Mouse (Mus musculus) liver, embryonic 14.5 days (tissue): ENCODE measurements around the gene Fmnl2. TPM values are rescaled to one million over a fixed set of nuclear protein-coding genes. Genes with fewer than 3 reads are reported as not detected.

Experiments
- ATAC-seq: fragments of 200-750 bp; cut with Nextera tagmentation; 2 replicates; pipeline ENCODE4 v1.8.0; 2017; ENCODE audit warnings: moderate number of reproducible peaks, mild to moderate bottlenecking, moderate library complexity; ENCODE audit not compliant: insufficient read depth
- DNase-seq, 3 experiments: peaks; one replicate each; pipeline ENCODE4 v3.0.0-alpha.2; 2012 to 2013; ENCODE audit warnings: low read depth in 3 of 3, low spot score in 3 of 3
- H3K27ac ChIP-seq: fragments of 300-500 bp; sonication (generic); 2 replicates; pipeline ENCODE4 v1.5.1; 2014; ENCODE audit warnings: moderate library complexity, mild to moderate bottlenecking, control low read depth, inconsistent platforms
- H3K27me3 ChIP-seq: fragments of 300-500 bp; sonication (generic); 2 replicates; pipeline ENCODE4 v1.6.1; 2014; ENCODE audit warnings: mild to moderate bottlenecking, low read length, moderate library complexity; ENCODE audit not compliant: control insufficient read depth, insufficient read depth
- H3K36me3 ChIP-seq: fragments of 300-500 bp; sonication (generic); replicated peaks from 2 replicates; pipeline ENCODE4 v1.6.1; 2014; ENCODE audit warnings: low read depth; ENCODE audit not compliant: control insufficient read depth, insufficient read depth
- H3K4me1 ChIP-seq, 2 experiments: fragments of 200-500 bp in 1 of 2; fragments of 300-500 bp in 1 of 2; sonication (generic) in 1 of 2; replicated peaks; 2 replicates each; pipeline ENCODE4 v1.6.1; 2012 to 2014; ENCODE audit warnings: antibody characterized with exemption in 1 of 2, inconsistent platforms in 1 of 2, low read length in 1 of 2; ENCODE audit not compliant: control insufficient read depth in 2 of 2, insufficient read depth in 2 of 2
- H3K4me2 ChIP-seq: fragments of 300-500 bp; sonication (generic); 2 replicates; pipeline ENCODE4 v1.6.1; 2014; ENCODE audit warnings: low read depth, mild to moderate bottlenecking, control low read depth, moderate library complexity
- H3K4me3 ChIP-seq, 2 experiments: fragments of 200-500 bp in 1 of 2; fragments of 300-500 bp in 1 of 2; sonication (generic) in 1 of 2; 2 replicates each; pipeline ENCODE4 v1.5.1; 2012 to 2014; ENCODE audit warnings: low read depth in 2 of 2, low read length in 2 of 2, mild to moderate bottlenecking in 2 of 2, control low read depth in 1 of 2, inconsistent platforms in 1 of 2, moderate library complexity in 1 of 2; ENCODE audit not compliant: insufficient read depth in 1 of 2
- H3K9ac ChIP-seq: fragments of 300-500 bp; sonication (generic); replicated peaks from 2 replicates; pipeline ENCODE4 v1.6.1; 2014; ENCODE audit warnings: mild to moderate bottlenecking, control low read depth, moderate library complexity
- H3K9me3 ChIP-seq: fragments of 300-500 bp; sonication (generic); 2 replicates; pipeline ENCODE4 v1.6.1; 2016; ENCODE audit warnings: low read length, mixed read lengths; ENCODE audit not compliant: control insufficient read depth
- CTCF ChIP-seq: IDR thresholded peaks from 2 replicates; pipeline ENCODE4 v1.5.1; 2016; ENCODE audit warnings: antibody characterized with exemption, low read depth, control low read depth
- EP300 ChIP-seq: IDR thresholded peaks from 2 replicates; pipeline ENCODE4 v1.6.1; 2016; ENCODE audit warnings: antibody characterized with exemption, low read depth
- WGBS: fragments of 180-500 bp; shearing (Covaris S2); extraction: QIAGEN DNeasy Blood & Tissue Kit; methylation state at CpG from one replicate; pipeline ENCODE4 v1.1.7; 2014; ENCODE audit not compliant: insufficient replicate concordance; 5-methylcytosine and 5-hydroxymethylcytosine counted together
- polyA plus RNA-seq, 2 experiments: library from polyadenylated mRNA; depleted of rRNA in 1 of 2; stranded (reverse) in 1 of 2; unstranded in 1 of 2; fragments of >200 nt; fragmentation: Nextera tagmentation in 1 of 2; extraction: Ambion mirVana in 1 of 2; gene quantifications; 2 replicates each; pipeline versions ENCODE4 v1.2.1 to v1.2.3; 2012 to 2014

Gene Fmnl2
- polyA plus RNA-seq, 2 experiments: 0.39 to 0.79 TPM

DNA sequence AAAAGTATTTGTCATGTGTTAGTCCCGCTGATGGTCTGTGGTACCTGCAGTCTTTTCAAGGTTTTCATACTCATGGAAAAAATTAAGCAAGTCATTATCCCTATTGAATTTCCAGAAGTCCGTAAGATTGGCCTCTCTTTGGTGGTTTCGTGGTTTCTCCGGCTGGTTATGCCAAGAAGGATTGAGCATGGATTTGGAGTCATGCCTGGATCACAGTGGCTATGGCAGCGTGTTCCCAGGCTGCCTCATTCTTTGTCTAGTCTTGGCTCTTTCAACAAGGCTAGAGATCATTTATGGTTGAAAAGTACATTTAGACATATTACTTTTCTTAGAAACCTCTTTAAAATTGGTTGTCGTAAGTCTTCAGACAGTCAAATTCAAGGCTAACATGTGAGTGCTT, 192.7 kb downstream of the Fmnl2 start:
- 71% methylated on average over 6 of the region's 6 CpGs for WGBS
- ATAC-seq: no peak
- no peak for DNase-seq
- Histone ChIP-seq H3K9ac (no peak overlapping the region), H3K27ac (no peak overlapping the region), H3K4me1 (no peaks in the 10 kb centered on the region), H3K27me3 (no peaks in the 10 kb centered on the region), H3K9me3 (no peaks in the 10 kb centered on the region), H3K36me3 (no peaks in the 10 kb centered on the region), H3K4me3 (no peak overlapping the region), H3K4me2 (no peak overlapping the region)
- no peak for TF ChIP-seq EP300
- TF ChIP-seq CTCF: no peak

DNA sequence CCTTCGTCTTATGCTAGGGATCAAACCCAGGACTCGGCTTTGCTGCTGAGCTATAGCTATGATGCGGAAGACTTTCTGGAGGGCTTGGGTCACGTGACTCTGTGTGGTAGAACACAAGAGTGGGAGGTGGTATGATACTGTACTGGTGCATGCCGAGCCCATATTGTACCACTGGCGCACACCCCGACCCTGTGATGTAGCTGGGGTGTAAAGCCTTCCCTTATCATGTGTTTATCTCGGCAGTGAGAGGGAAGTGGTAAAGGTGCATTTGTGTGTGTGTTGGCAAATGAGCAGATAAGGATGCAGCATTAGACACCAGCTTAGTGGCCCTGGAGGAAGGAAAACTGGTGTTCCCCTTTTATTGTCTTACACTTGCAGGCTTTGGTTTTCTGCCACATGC, 193.8 kb downstream of the Fmnl2 start:
- WGBS: 30% methylated on average over 8 of the region's 8 CpGs
- H3K4me3 ChIP-seq: no peak overlapping the region
- no peaks in the 10 kb centered on the region for H3K36me3 ChIP-seq
- DNase-seq (no peak), ATAC-seq (no peak)
- no peaks in the 10 kb centered on the region for H3K27me3 ChIP-seq
- TF ChIP-seq CTCF: no peak
- TF ChIP-seq EP300: no peak
- no peak overlapping the region for H3K27ac ChIP-seq
- no peaks in the 10 kb centered on the region for H3K9me3 ChIP-seq
- H3K4me1 ChIP-seq: no peaks in the 10 kb centered on the region
- H3K9ac ChIP-seq: no peak overlapping the region
- no peak overlapping the region for H3K4me2 ChIP-seq

DNA sequence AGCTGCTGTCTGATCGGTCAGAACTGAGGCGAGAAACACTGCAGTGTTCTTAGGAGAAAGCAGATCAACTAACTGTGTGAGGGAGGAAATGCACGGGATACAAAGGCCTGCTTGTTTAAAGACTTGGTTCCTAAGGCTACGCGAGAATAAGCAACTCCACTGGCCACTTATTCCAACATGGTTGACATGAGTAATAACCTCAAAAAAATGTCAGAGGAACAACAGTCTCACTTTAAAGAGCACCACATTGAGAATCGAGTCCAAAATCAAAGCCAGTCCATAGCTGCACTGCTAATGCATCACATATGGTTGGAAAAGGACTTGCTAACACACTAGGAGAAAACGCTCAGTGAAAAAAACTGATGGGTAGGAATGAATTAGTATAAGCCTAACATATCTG, 196.1 kb downstream of the Fmnl2 start:
- Histone ChIP-seq H3K27ac (no peak overlapping the region), H3K4me1 (no peaks in the 10 kb centered on the region), H3K27me3 (no peaks in the 10 kb centered on the region), H3K36me3 (no peaks in the 10 kb centered on the region), H3K9ac (no peak overlapping the region), H3K9me3 (no peaks in the 10 kb centered on the region), H3K4me2 (no peak overlapping the region), H3K4me3 (no peak overlapping the region)
- TF ChIP-seq EP300: no peak
- TF ChIP-seq CTCF: no peak
- DNase-seq: no peak
- no peak for ATAC-seq
- whole genome bisulfite sequencing: 69% methylated on average over 7 of the region's 7 CpGs

DNA sequence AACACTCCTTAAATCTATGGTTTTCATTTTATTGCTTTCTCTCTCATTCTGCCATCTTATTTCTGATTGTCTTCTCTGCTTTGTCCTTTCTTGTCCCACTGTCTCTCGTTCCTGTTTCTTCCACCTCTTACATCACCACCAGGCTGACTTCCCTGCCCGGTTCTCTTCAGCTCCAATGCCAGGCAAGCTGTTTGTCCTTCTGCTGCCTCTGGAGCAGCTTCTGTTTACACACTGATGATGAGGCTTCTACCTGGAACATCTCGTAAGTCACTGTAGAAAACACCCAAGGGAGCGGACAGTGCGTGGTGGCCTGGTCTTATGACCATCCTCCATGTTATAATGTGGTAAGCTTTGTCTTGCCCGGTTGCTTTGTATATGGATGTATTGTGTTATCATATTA, 198.9 kb downstream of the Fmnl2 start:
- no peaks in the 10 kb centered on the region for H3K9me3 ChIP-seq
- no peak overlapping the region for H3K4me2 ChIP-seq
- H3K27ac ChIP-seq: no peak overlapping the region
- 62% methylated on average over 6 of the region's 6 CpGs for WGBS
- H3K27me3 ChIP-seq: no peaks in the 10 kb centered on the region
- no peak for ATAC-seq
- H3K9ac ChIP-seq: no peak overlapping the region
- no peaks in the 10 kb centered on the region for H3K4me1 ChIP-seq
- TF ChIP-seq CTCF (no peak), EP300 (no peak)
- no peak for DNase-seq
- H3K36me3 ChIP-seq: no peaks in the 10 kb centered on the region
- H3K4me3 ChIP-seq: no peak overlapping the region

DNA sequence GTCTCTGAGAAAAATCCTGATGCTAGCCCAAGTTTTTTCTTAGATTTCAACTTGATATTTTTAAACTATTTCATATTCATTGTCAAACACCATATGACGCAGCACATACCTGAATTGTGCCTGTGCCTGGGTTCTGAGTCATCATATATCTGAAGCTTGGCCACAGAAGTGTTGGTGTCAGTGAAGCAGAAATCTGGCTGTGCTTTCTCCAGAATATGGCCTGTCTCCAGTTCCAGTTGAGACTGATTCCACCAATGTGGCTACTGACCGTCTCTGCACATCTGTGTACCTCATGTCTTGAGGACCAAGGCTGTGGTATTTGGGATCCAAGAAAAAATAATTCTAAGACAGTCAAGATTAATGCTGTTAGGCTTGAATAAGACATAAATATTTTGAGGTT, 199.6 kb downstream of the Fmnl2 start:
- ATAC-seq: no peak
- no peaks in the 10 kb centered on the region for H3K36me3 ChIP-seq
- 56% methylated on average over 2 of the region's 2 CpGs for WGBS

More for the DNA sequence above, 199.6 kb downstream of the Fmnl2 start:
- H3K4me2 ChIP-seq: no peak overlapping the region
- no peak for DNase-seq
- H3K9me3 ChIP-seq: no peaks in the 10 kb centered on the region
- H3K27ac ChIP-seq: no peak overlapping the region
- H3K9ac ChIP-seq: no peak overlapping the region
- no peak for TF ChIP-seq CTCF
- no peak for TF ChIP-seq EP300
- H3K4me1 ChIP-seq: no peaks in the 10 kb centered on the region
- H3K27me3 ChIP-seq: no peaks in the 10 kb centered on the region
- H3K4me3 ChIP-seq: no peak overlapping the region
